Mouse (Mus musculus) left cerebral cortex, postnatal 25 days (tissue): ENCODE data around the gene Fnbp4. TPM values are rescaled to one million over a fixed set of nuclear protein-coding genes. Genes with fewer than 3 reads are reported as not detected.

ENCODE experiments used
- total RNA-seq, 2 experiments: library from RNA; stranded (reverse); gene quantifications; 2 replicates each; pipeline ENCODE4 v1.2.3; 2021

The Fnbp4 gene
- total RNA-seq, 2 experiments from 2014 or later = 50.3 to 52.0 TPM

Other genes with a start within 250 kb of the Fnbp4 start
- gene Ptprj, start 164.7 kb upstream of the Fnbp4 start, total RNA-seq = 100 to 1,000 TPM; 116 to 122 TPM
- gene Nup160, start 68.2 kb upstream of the Fnbp4 start, total RNA-seq = 10 to 100 TPM; 18.2 to 20.7 TPM
- gene Agbl2, start 37.4 kb downstream of the Fnbp4 start, total RNA-seq = under 1 TPM; 0.25 to 0.60 TPM
- 100 to 1,000 TPM; 114 to 123 TPM for gene Mtch2, start 101.8 kb downstream of the Fnbp4 start, total RNA-seq
- 100 to 1,000 TPM; 274 to 275 TPM for gene C1qtnf4, start 140.5 kb downstream of the Fnbp4 start, total RNA-seq
- gene Kbtbd4, start 159.4 kb downstream of the Fnbp4 start, total RNA-seq = 10 to 100 TPM; 40.1 to 43.1 TPM
- gene Ndufs3, start 159.5 kb downstream of the Fnbp4 start, total RNA-seq = 100 to 1,000 TPM; 234 to 246 TPM
- gene Celf1, start 195.0 kb downstream of the Fnbp4 start, total RNA-seq = 100 to 1,000 TPM; 151 to 155 TPM